Mouse (Mus musculus): ENCODE measurements around the gene Tmem259. TPM values are rescaled to one million over a fixed set of nuclear protein-coding genes. Genes with fewer than 3 reads are reported as not detected.
A peak's percentile ranks its signal among the peaks of the same experiment; 100 is the strongest.

The Tmem259 gene
- total RNA-seq, 1 experiment from 2014 or later = 49.0 TPM

GRCm38 (mm10) chr10:80017771-80018170 is 33.6 kb upstream of the Tmem259 start:
- ATAC-seq (replicated peaks; ENCODE audit: insufficient number of reproducible peaks, low FRiP score, low TSS enrichment, poor library complexity, severe bottlenecking) = 0 out of 2 replicates have a peak, but pooled peaks have one; percentile 0

GRCm38 (mm10) chr10:80017361-80017760 is 33.2 kb upstream of the Tmem259 start:
- ATAC-seq (replicated peaks; ENCODE audit: insufficient number of reproducible peaks, low FRiP score, low TSS enrichment, poor library complexity, severe bottlenecking) = peak; percentile 51

GRCm38 (mm10) chr10:80016931-80017330 is 32.8 kb upstream of the Tmem259 start:
- ATAC-seq (replicated peaks; ENCODE audit: insufficient number of reproducible peaks, low FRiP score, low TSS enrichment, poor library complexity, severe bottlenecking) = peak; percentile 19

GRCm38 (mm10) chr10:80016511-80016910 is 32.4 kb upstream of the Tmem259 start, which contains the start of gene Arhgap45:
Gene Arhgap45, plus strand, starts transcription at chr10:80016653.
- ATAC-seq (replicated peaks; ENCODE audit: insufficient number of reproducible peaks, low FRiP score, low TSS enrichment, poor library complexity, severe bottlenecking) = peak; percentile 72

GRCm38 (mm10) chr10:80015583-80015982 is 31.5 kb upstream of the Tmem259 start:
- ATAC-seq (replicated peaks; ENCODE audit: insufficient number of reproducible peaks, low FRiP score, low TSS enrichment, poor library complexity, severe bottlenecking) = no peak

- ATAC-seq (replicated peaks; ENCODE audit: insufficient number of reproducible peaks, low FRiP score, low TSS enrichment, poor library complexity, severe bottlenecking) = no peak
Measured at GRCm38 (mm10) chr10:80014484-80015290, 30.6 kb upstream of the Tmem259 start.

- ATAC-seq (replicated peaks; ENCODE audit: insufficient number of reproducible peaks, low FRiP score, low TSS enrichment, poor library complexity, severe bottlenecking) = no peak
Measured at GRCm38 (mm10) chr10:80013609-80014008, 29.5 kb upstream of the Tmem259 start.

- ATAC-seq (replicated peaks; ENCODE audit: insufficient number of reproducible peaks, low FRiP score, low TSS enrichment, poor library complexity, severe bottlenecking) = no peak
Measured at GRCm38 (mm10) chr10:80011740-80012139, 27.6 kb upstream of the Tmem259 start.

GRCm38 (mm10) chr10:80004233-80004705 is 20.1 kb upstream of the Tmem259 start:
- no peak for ATAC-seq (replicated peaks; ENCODE audit: insufficient number of reproducible peaks, low FRiP score, low TSS enrichment, poor library complexity, severe bottlenecking)

GRCm38 (mm10) chr10:80003374-80004232 is 19.5 kb upstream of the Tmem259 start:
- no peak for ATAC-seq (replicated peaks; ENCODE audit: insufficient number of reproducible peaks, low FRiP score, low TSS enrichment, poor library complexity, severe bottlenecking)

- ATAC-seq (replicated peaks; ENCODE audit: insufficient number of reproducible peaks, low FRiP score, low TSS enrichment, poor library complexity, severe bottlenecking) = no peak
Measured at GRCm38 (mm10) chr10:80002829-80003228, 18.7 kb upstream of the Tmem259 start.

- no peak for ATAC-seq (replicated peaks; ENCODE audit: insufficient number of reproducible peaks, low FRiP score, low TSS enrichment, poor library complexity, severe bottlenecking)
Measured at GRCm38 (mm10) chr10:80001945-80002344, 17.8 kb upstream of the Tmem259 start.

GRCm38 (mm10) chr10:79997819-79998218 is 13.7 kb upstream of the Tmem259 start:
- ATAC-seq (replicated peaks; ENCODE audit: insufficient number of reproducible peaks, low FRiP score, low TSS enrichment, poor library complexity, severe bottlenecking) = no peak

- ATAC-seq (replicated peaks; ENCODE audit: insufficient number of reproducible peaks, low FRiP score, low TSS enrichment, poor library complexity, severe bottlenecking) = 0 out of 2 replicates have a peak, but pooled peaks have one; percentile 20
Measured at GRCm38 (mm10) chr10:79997034-79997760, 13.1 kb upstream of the Tmem259 start.

- ATAC-seq (replicated peaks; ENCODE audit: insufficient number of reproducible peaks, low FRiP score, low TSS enrichment, poor library complexity, severe bottlenecking) = peak; percentile 86
Measured at GRCm38 (mm10) chr10:79996272-79997033, 12.3 kb upstream of the Tmem259 start, which contains the start of gene Abca7. Gene Abca7, plus strand, starts transcription at chr10:79996494.

- ATAC-seq (replicated peaks; ENCODE audit: insufficient number of reproducible peaks, low FRiP score, low TSS enrichment, poor library complexity, severe bottlenecking) = no peak
Measured at GRCm38 (mm10) chr10:79995636-79996035, 11.5 kb upstream of the Tmem259 start.

- 0 out of 2 replicates have a peak, but pooled peaks have one; percentile 14 for ATAC-seq (replicated peaks; ENCODE audit: insufficient number of reproducible peaks, low FRiP score, low TSS enrichment, poor library complexity, severe bottlenecking)
Measured at GRCm38 (mm10) chr10:79994397-79995115, 10.4 kb upstream of the Tmem259 start.
